Mouse (Mus musculus) testis, adult 2 months (tissue): ENCODE results near the gene Tmem255a. TPM values are rescaled to one million over a fixed set of nuclear protein-coding genes. Genes with fewer than 3 reads are reported as not detected.

Experiments
- H3K27ac ChIP-seq: fragments of 200-500 bp; 2 replicates; pipeline ENCODE4 v1.5.1; 2012; ENCODE audit warnings: low read depth, low read length; ENCODE audit not compliant: control insufficient read depth, insufficient read depth
- H3K27me3 ChIP-seq: fragments of 200-500 bp; 2 replicates; pipeline ENCODE4 v1.6.1; 2012; ENCODE audit warnings: mild to moderate bottlenecking, low read length, moderate library complexity; ENCODE audit not compliant: control insufficient read depth, insufficient read depth
- H3K36me3 ChIP-seq: fragments of 200-500 bp; 2 replicates; pipeline ENCODE4 v1.6.1; 2012; ENCODE audit warnings: mild to moderate bottlenecking, low read length; ENCODE audit not compliant: control insufficient read depth, insufficient read depth
- H3K4me1 ChIP-seq: fragments of 200-500 bp; 2 replicates; pipeline ENCODE4 v1.6.1; 2012; ENCODE audit warnings: low read length; ENCODE audit not compliant: control insufficient read depth, insufficient read depth
- H3K4me3 ChIP-seq: fragments of 200-500 bp; 2 replicates; pipeline ENCODE4 v1.5.1; 2012; ENCODE audit warnings: low read depth, mild to moderate bottlenecking, low read length, moderate library complexity, mixed read lengths; ENCODE audit not compliant: control insufficient read depth
- CTCF ChIP-seq: fragments of 200-500 bp; IDR thresholded peaks from 2 replicates; pipeline ENCODE4 v1.5.1; 2012; ENCODE audit warnings: low read depth, mild to moderate bottlenecking, inconsistent platforms, low read length, moderate library complexity; ENCODE audit not compliant: control insufficient read depth, insufficient read depth, insufficient replicate concordance
- POLR2A ChIP-seq: fragments of 200-500 bp; IDR thresholded peaks from 2 replicates; pipeline ENCODE4 v1.6.1; 2012; ENCODE audit warnings: low read depth, mild to moderate bottlenecking, inconsistent platforms, low read length, moderate library complexity; ENCODE audit not compliant: control insufficient read depth
- polyA plus RNA-seq: library from polyadenylated mRNA; depleted of rRNA; stranded (reverse); fragments of >200 nt; gene quantifications from 2 replicates; pipeline ENCODE4 v1.2.3, GENCODE M21; 2012

Tmem255a gene
- polyA plus RNA-seq, 1 experiment, result 24.7 TPM

DNA sequence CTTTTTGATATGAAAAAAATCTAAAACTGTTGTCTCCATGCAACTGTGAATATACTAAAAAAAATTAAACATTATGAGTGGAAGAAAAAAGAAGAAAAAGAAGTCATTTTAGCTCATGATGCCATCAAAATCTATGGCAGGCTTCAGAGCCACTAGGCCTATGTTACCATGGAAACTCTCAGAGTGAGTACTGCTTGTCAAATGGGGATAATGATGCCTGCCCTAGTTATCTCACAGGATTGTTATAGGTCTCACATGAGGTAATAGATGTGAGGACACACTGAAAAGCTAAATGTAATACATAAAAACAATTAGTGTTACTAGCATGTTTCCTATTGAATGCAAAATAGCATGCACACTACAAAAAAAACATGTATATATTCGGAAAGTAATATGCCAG is 22.4 kb downstream of the Tmem255a start:
- Histone ChIP-seq H3K36me3 (no peaks in the 10 kb centered on the region), H3K4me3 (no peak overlapping the region), H3K4me1 (no peaks in the 10 kb centered on the region), H3K27me3 (no peaks in the 10 kb centered on the region), H3K27ac (no peak overlapping the region)
- TF ChIP-seq CTCF (no peak), POLR2A (no peak)

- TF ChIP-seq CTCF, result no peak
- no peak for TF ChIP-seq POLR2A
- Histone ChIP-seq H3K4me3 (no peak overlapping the region), H3K4me1 (no peaks in the 10 kb centered on the region), H3K27me3 (no peaks in the 10 kb centered on the region), H3K36me3 (no peaks in the 10 kb centered on the region), H3K27ac (no peak overlapping the region)
Measured at GRCm38 (mm10) chrX:38222757-38223156, 29.5 kb downstream of the Tmem255a start.

DNA sequence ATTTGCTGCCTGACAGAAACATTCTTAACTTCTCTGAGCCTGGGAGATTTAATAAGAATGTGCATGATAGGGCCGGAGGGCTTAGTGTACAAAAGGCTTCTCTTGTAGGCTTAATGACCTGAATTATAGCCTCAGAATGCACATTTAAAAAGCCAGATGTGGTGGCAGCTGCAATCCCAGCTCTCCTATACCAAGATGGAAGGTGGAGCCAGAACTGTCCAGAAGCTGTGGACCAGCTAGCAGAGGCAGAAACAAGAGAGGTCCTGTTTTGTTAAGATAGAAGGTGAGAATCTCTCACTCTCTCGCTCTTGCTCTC is 34.6 kb downstream of the Tmem255a start:
- no peak for TF ChIP-seq CTCF
- no peak for TF ChIP-seq POLR2A
- H3K27ac ChIP-seq, result no peak overlapping the region
- no peaks in the 10 kb centered on the region for H3K36me3 ChIP-seq
- H3K27me3 ChIP-seq, result no peaks in the 10 kb centered on the region
- no peaks in the 10 kb centered on the region for H3K4me1 ChIP-seq
- no peak overlapping the region for H3K4me3 ChIP-seq

- no peak overlapping the region for H3K27ac ChIP-seq
Measured at GRCm38 (mm10) chrX:38216986-38217675, 35.1 kb downstream of the Tmem255a start.

DNA sequence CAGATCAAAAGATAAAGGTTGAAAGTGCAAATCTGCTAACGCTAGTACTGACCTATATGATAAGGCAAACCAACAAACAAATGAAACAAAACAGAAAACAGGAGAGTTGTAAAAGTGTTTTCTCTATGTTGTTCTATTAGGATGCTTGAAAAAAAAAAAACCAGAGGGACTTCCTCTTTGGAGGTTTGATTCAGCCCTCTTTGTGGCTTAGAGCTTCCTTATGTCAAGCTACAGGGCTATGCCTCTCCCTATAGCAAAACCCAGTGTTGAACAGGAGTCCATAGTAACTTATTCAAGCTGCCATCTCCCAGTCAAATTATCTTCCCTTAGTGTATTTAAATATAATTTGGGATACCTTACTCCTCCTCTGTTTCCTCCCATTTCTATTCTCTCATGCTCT is 44.8 kb downstream of the Tmem255a start:
- H3K4me3 ChIP-seq, result no peak overlapping the region
- H3K4me1 ChIP-seq, result no peaks in the 10 kb centered on the region
- no peak overlapping the region for H3K27ac ChIP-seq
- no peaks in the 10 kb centered on the region for H3K36me3 ChIP-seq
- TF ChIP-seq POLR2A (no peak), CTCF (no peak)
- no peaks in the 10 kb centered on the region for H3K27me3 ChIP-seq

More at GRCm38 (mm10) chrX:38216986-38217675, 35.1 kb downstream of the Tmem255a start:
- no peak for TF ChIP-seq POLR2A
- TF ChIP-seq CTCF, result no peak
- H3K36me3 ChIP-seq, result no peaks in the 10 kb centered on the region
- no peaks in the 10 kb centered on the region for H3K27me3 ChIP-seq
- H3K4me1 ChIP-seq, result no peaks in the 10 kb centered on the region
- no peak overlapping the region for H3K4me3 ChIP-seq

GRCm38 (mm10) chrX:38201816-38202215 is 50.4 kb downstream of the Tmem255a start:
- Histone ChIP-seq H3K27ac (no peak overlapping the region), H3K36me3 (no peaks in the 10 kb centered on the region), H3K4me3 (no peak overlapping the region), H3K4me1 (no peaks in the 10 kb centered on the region), H3K27me3 (no peaks in the 10 kb centered on the region)
- no peak for TF ChIP-seq POLR2A
- no peak for TF ChIP-seq CTCF

DNA sequence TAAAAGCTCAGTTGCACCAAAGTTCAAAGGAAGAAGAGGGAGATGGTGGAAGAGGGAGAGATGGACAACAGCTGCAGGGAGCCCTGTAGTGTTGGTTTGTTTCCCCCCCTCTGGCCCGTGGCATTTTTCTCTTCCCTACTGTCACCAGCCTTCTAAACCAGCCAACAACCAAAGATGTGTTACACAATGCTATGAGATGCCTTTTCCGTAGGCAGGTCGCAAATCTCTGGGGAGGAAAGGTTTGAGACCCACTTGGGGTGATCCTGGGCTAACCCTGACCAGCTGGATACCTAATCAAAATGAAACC is 61.8 kb downstream of the Tmem255a start:
- no peak for TF ChIP-seq CTCF
- no peaks in the 10 kb centered on the region; the same call in 1 of the 2 replicates for H3K4me1 ChIP-seq
- H3K27me3 ChIP-seq, result no peaks in the 10 kb centered on the region
- peak overlapping the region; percentile 93 for H3K4me3 ChIP-seq
- no peaks in the 10 kb centered on the region for H3K36me3 ChIP-seq
- H3K27ac ChIP-seq, result no peak overlapping the region; the same call in 1 of the 2 replicates

GRCm38 (mm10) chrX:38189552-38190457 is 62.4 kb downstream of the Tmem255a start, which contains the start of gene Zbtb33:
TSS of gene Zbtb33 (plus strand) at chrX:38189793.
- TF ChIP-seq POLR2A (peak; percentile 42), CTCF (peak; percentile 45; the same call in 1 of the 2 replicates)
- peak within 1 kb of the TSS; percentile 74 for H3K27ac ChIP-seq

More at GRCm38 (mm10) chrX:38189552-38190457, 62.4 kb downstream of the Tmem255a start, which contains the start of gene Zbtb33:
- no peaks in the 10 kb centered on the region for H3K36me3 ChIP-seq
- peak within 1 kb of the TSS; percentile 93 for H3K4me3 ChIP-seq
- H3K4me1 ChIP-seq, result no peaks in the 10 kb centered on the region; the same call in 1 of the 2 replicates
- no peaks in the 10 kb centered on the region for H3K27me3 ChIP-seq
